Mouse (Mus musculus) frontal cortex, postnatal 10 days (tissue): ENCODE data around the gene Btbd16.

Experiments
- DNase-seq, 2 experiments: peaks; one replicate each; pipeline ENCODE4 v3.0.0; 2022; ENCODE audit warnings: low spot score in 2 of 2, mixed read lengths in 1 of 2

The Btbd16 gene

DNA sequence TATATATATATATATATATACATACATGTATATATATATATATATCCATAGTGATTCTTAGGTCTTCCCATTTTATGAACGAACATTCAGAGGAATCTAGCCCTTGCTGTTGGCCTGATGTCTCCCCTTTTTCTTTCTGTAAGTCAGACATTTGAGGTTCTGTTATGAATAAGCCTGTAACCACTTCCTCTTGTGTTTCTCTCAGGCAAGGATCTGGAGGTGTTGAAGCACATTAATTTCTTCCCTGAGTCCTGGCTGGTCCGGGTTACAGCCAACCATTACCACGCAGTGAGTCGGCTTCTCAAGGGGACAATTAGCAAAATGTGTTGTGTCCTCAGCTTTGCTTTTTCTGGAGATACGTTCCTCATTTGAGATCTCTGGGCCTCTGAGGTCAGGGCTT, 44.9 kb downstream of the Btbd16 start:
- DNase-seq = no peak

DNA sequence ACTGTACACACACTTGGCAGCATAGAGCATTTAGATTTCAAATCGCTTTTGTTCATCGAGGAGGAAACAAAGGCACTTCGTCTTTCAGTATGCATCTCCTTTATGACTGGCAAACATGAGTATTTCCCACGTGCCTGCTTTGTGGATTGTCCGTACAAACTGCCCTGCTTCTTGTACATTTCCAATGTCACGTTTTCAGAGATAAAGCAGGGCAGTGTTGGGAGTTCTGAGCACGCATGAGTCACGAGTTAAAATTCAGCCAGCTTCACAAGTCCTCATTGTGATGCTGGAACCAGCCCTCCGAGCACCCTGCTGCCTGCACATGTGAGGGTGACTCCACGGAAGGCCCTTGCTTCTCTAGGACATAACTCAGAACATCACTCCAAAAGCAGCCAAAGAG, 45.8 kb downstream of the Btbd16 start:
- no peak for DNase-seq

DNA sequence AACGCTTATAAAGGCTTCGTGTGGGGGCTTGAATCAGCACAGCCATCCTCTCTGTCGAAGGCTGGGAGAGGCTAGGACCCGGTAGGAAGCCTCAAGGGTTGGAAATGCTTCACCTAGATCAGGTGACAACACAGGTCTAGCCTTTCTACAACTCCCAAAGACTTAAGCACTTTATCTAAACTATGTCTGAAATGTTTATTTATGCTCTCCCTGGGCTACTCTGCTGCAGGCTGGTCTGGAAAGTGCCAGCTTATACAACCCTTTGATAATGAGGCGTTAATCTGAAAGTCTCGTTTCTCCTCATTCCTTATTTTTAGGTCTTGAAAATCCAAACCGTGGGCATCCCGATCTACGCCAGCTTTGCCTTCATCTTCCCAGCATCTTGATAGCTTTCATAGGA, 50.1 kb downstream of the Btbd16 start:
- no peak for DNase-seq

DNA sequence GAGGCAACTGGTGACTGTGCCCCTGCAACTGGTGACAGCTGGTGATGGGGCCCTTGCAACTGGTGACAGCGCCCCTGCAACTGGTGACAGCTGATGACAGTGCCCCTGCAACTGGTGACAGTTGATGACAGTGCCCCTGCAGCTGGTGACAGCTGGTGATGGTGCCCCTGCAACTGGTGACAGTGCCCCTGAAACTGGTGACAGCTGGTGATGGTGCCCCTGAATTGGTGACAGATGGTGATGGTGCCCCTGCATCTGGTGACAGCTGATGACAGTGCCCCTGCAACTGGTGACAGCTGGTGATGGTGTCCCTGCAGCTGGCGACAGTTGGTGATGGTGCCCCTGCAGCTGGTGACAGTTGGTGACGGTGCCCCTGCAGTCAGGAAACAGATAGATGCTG, 52.5 kb downstream of the Btbd16 start:
- DNase-seq = no peak

DNA sequence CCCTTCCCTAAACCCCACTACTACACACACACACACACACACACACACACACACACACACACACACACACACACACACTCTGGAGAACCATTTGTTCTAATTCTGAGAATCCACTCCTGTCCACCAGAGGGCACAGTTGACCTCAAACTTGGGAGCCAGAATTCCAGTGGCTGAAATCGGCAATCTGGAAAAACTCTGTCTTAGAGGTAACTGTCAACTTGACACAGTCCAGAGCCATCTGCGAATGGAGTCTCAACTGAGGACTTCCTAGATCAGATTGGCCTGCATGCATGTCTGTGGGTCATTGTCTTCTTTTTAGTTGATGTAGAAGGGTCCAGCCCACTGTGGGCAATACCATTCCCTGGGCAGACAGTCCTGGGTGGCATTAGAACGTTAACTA, 53.6 kb downstream of the Btbd16 start:
- peak in 1 of 2 experiments; percentile 49 for DNase-seq

DNA sequence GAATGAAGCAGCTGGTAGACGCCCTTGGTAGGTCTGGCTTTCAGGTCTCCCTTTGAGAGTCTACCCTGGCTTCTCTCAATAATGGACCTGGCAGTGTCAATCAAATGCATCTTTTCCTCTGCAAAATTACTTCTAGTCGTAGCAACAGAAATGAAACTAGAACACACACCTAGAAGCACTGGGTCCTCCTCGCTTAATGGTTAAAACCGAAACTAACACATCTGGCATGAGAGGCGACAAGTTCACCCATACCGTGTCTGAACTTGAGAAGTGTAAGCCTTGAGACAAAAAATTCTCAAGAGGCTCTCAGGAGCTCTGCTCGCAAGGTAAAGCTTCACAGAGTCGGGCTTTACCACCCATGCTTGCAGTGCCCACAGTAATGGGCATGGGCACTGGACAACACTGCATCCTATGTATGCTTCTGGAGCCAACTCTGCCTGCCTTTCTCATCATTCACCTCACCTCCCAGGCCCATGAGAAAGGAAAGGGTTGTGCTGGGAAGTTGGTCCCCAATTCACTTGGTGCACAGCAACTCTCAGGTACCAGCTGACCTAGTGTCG, 54.1 kb downstream of the Btbd16 start:
- DNase-seq = no peak

DNA sequence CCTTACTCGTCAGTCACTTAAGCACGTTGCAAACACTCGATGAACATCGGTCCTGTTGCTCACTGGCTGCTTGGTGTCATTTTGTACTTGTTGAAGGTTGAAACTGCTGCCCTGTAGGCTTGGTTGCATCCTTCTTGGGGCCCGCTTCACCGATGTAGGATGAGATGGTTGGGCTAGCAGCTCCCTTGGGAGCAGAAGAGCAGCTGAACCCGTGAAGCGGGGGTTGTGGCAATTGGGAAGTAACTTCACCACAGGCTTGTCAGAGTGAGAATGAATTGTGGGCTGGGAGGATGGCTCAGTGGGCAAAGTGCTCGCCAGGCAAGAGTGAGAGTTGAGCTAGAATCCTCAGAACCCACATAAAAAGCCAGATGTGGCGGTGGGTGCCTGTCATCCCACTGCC, 54.6 kb downstream of the Btbd16 start:
- DNase-seq = no peak

DNA sequence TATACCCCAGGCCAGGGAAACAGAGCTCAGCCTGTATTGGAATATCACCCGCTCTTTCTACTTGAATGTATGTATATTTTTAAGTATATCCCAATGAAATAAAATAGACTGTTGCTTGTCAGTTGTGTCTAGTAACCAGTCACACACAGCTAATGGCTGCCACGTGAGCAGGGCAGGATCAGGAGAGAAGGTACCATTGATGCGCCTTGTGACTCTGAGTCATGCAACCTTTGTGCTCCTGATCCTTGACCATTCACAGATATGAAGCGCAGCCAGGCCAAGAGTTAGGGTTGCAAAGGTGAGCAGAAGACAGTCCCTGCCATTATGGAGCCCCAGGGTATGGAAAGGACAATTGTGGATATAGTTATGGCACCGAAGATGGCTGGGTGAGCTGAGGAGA, 57.7 kb downstream of the Btbd16 start:
- no peak for DNase-seq

DNA sequence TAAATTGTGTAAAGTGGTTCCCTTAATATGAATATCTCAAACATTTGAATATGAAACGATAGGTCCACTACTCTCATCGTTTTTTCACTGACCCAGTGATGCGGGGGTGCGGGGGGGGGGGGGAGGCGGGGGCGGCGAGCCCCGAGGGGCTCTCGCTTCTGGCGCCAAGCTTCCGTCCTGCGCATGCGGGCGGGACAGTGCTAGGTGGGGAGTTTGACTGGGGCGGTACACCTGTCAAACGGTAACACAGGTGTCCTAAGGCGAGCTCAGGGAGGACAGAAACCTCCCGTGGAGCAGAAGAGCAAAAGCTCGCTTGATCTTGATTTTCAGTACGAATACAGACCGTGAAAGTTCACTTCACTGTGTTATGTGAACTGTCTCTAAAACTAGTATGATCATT, 60.4 kb downstream of the Btbd16 start:
- DNase-seq = no peak

DNA sequence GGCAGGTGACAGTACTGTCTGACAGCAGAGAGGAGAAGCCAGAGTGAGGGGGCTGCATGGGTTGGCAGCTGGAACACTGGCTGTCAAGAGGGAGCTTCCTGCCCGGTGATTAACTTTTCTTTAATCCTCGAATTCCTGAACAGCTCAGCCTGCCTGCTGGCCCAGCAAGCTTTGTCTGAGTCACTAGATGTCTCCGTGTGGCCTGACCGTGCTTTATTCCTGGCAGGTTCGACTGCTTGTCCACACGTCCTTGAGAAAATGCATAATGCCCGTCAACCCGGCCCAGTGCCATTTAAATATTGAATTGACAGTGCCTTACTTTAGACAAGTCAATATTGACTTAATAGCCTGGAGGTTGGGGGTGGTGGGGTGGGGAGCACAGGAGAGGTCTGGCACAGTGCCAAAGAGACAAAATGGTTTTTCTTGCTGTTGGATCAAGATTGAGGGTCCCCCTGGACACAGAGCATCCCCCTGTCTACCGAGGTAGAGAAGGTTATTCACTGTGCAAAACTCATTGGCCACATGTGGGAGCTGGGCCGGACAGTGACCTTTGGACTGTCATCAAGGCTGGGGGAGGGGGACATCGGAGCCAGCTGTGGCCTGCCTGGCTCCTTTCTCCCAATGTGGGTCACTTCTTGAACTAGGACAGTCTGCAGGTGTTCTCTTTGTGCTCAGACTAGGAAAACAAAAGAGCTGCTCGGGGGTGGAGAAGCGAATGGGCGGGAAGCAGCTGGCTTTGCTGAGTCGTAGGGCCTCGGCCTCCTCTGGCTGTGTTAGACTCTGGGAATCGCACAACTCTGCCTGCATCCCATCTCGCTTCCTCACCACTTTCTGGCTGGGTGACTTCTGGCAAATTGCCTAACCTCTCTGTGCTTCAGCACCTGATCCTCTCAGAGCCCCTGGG, 61.3 kb downstream of the Btbd16 start:
- DNase-seq = no peak

DNA sequence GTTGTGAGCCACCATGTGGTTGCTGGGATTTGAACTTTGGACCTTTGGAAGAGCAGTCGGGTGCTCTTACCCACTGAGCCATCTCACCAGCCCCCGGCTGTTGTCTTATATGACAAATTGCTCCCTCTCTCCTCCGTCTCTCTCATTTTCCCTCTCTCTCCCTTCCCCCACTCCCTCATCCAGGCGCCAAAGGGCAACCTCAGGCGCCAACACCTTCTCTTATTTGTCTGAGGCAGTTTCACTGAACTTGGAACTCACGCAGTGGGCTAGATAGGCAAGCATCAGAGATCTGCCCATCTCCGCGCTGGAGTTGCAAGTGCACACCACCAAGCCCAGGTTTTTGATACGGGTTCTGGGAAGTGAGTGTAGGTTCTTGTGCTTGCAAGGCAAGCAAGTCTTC, 62.2 kb downstream of the Btbd16 start:
- no peak for DNase-seq

DNA sequence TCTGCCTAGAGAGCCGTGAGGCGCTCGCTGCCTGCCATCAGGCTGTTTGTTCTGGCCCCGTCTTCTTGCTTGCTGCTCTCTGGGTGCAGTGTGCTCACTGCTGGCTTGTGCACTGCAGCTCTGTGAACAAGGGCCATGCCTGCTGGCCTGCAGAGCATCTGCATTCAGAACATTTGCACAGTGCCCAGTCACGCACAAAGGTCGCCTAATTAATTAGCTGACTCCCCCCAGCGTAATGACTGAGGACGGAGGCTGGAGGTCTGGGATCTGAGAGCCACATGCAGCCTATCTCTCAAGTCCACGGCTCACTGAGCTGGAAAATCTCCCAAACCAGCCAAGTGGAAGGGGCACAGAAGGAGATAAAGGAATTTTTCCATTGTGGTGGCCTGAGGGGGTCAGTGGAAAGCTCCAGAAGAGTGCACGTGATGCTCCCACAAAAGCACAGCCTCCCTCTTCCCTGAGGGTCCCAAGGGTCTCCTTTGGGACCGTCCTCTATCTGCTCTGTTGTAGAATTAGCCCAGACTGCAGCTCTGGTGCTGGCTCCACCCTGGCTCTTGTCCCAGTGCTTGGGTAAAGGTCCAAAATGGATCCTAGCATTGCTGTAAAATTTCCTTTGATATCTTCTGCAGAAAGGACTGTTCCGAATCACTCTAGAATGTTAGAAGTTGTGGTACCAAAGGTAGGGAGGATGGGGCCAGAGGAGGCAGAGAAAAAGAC, 64.2 kb downstream of the Btbd16 start:
- peak; percentile 23 to 25 for DNase-seq

DNA sequence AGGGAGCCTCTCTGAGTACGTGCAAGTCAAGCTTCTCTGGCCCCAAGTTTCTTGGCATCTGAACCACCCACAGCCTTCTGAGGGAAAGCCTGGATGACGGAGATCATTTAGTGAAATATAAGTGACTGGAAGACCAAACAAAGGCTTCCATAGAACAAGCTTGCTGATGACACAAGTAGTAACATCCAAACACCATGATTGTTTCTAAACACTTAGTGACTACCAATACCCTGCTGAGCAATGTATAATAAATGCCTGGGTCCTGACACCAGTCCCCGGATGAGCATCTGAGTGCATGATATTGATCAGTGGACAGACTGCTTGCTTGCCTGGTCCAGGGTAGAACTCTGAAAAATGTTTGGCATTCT, 64.8 kb downstream of the Btbd16 start:
- no peak for DNase-seq

DNA sequence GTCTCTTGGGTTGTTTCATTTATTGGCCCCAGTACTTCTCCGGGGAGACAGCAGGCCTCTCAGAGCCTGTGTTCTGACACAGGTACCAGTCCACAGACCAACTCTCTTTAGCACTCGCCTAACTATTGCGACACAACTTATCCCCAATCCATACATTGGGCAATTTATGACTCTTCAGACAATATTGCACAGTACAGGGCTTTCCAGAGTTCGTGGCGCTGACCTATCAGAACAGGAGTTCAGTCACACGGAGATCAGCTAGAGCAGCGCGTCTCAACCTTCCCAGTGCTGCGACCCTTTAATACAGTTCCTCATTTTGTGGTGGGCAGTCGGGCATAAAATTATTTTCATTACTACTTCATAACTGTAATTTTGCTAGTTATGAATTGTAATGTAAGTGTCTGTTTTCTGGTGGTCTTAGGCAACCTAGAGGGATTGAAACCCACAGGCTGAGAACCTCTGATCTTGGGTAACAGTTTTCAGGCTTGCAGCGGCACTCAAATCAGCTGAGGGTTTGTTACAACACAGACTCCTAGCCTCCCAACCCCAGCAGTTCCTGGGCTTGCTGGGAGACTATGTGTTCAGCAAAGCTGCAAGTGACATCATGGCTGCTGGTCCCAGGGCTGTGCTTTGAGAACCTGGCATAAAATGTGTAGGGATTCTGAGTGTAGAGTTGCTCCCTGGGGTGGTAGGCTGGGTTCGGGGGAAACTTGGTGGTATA, 65.7 kb downstream of the Btbd16 start:
- DNase-seq = no peak

DNA sequence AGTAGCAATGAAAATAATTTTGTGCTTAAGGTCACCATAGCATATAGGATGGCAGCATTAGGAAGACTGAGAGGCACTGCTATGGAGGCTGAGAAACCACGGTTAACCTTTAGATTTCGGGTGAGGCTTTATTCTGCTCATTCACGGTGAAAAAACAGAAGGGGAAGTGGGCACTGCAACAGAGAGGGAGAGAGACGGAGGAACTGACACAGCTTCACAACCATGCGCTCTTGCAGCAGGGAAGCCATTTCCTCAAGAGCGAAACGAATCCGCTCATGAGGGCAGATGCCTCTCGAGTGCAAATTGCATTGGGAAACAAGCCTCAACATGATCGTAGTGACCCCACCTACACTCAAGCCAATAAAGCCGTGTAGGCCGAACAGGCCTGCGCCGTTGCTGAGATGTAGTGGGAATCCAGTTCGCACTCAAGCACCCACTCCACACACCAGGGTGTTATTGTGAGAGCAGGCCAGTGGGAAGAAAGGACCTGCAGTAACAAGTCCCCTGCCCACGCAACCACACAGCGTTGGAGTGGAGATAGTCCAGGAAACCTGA, 73.4 kb downstream of the Btbd16 start:
- no peak for DNase-seq

DNA sequence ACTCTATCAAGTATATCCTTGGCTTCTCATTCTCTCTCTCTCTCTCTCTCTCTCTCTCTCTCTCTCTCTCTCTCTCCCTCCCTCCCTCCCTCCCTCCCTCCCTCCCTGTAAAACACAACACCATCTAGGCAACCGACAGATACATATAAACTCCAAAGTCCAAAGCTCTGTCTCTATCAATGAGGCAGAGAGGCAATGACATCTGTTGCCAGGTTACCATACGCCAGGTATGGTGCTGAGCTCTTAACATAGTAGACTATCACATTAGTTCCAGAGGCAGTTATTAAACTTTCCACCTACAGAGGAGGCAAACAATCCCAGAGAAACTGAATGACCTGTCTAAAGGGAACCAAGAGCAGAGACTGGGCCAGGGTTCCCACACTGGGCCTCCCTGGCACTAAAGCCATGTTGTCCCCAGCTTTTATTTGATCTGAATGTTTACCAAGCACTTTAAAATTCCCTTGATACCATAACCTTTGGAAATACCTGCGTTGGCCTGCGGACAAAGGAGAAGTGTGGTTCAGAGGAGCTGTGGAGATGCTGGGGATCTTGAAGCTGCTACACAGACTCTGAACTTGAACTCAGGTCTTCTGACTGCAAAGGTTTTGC, 80.9 kb downstream of the Btbd16 start:
- no peak for DNase-seq

DNA sequence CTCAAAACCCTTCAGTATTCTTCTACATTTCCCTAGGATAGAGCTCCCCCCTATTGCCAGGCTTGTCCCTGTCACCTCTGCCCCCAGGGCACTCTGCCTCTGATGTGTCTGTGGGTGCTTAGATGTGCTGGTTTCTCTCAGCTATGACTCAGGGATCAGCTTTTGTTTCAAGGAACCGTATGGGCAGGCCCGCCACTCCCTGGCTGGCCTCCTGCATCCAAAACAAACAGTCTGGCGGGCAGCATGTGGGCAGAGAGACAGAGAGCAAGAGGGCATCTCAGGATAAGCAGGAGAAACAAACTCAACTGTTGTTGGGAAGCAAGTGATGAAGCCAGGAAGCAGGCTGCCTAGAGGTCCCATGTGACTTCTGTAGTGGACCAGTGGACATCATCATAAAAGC, 81.8 kb downstream of the Btbd16 start:
- DNase-seq = no peak

DNA sequence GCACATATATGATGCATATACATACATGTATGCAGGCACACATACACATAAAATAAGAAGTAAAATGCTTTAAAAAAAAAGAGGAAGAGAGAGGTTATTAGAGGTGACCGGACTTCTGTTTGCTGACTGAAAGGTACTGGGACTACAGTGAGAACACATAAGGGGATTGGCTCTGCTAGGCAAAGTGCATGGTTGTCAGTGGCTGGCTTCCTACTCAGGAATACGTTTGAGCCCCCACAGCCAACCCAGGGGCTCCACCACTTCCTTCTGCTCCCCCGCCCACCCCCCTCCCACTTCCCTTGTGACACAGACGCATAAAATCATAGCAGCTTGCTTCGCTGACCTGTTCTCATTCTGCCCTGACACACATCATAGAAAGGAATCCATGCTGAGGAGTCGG, 84.1 kb downstream of the Btbd16 start:
- DNase-seq = no peak

DNA sequence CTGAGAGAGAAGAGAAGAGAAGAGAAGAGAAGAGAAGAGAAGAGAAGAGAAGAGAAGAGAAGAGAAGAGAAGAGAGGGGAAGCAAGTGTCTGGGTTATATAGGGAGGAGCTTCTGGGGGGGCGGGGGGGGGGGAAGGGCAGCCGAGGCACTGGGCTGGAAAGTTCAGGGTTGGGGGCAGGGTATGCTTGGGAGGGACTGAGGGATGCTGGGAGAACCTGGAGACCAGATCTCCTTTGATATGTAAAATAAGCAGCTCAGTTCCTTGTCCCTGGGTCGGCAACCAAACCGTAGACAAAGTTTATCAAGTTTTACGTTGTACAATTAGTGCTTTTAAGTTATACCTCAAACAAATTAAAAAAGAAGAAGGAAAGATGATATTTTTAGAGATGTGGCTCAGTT, 86.1 kb downstream of the Btbd16 start:
- DNase-seq = no peak

DNA sequence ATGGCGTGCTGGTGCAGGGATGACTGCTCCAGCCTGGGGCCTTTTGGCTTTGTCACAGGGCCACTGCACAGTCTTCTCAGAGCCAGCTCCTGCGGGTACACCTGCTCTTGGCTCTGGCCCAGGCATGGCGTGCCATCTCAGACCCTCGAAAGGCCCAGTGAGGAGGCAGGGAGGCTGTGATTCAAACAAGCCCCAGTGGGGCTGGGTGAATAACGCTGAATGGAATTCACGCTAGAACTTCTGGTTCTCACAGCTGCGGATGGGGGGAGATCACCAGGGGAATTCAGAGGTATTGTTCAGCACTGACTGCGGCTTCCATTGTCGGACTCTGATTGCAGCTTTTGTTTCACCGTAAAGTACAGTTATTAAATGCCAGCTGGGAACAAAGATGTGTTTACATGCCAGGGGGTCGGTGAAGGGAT, 86.9 kb downstream of the Btbd16 start:
- peak in 1 of 2 experiments; percentile 24 for DNase-seq

DNA sequence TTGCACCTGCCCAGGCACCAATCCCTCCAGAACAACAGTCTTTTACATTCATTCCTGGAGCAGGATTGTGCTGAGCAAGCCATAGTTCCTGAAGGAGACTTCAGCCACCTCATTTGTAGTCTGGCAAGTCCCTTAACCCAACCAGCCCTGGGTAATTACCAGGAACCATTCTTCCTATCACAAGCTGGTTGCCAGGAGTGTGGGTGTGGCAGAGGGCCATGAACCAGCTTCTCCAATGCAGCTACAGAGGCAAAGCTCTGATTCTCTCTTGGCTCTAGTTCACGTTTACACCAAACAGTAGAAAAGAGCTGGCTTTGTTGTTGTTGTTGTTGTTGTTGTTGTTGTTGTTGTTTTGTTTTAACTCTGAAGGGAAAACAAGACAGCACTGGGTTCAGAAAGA, 88.6 kb downstream of the Btbd16 start:
- DNase-seq = peak in 1 of 2 experiments; percentile 36
